Mouse (Mus musculus): ENCODE measurements around the gene Agap3.

GRCm38 (mm10) chr5:24477909-24478308 lies 25.9 kb downstream of the Agap3 start:
- TF ChIP-seq GATA1 (IDR thresholded peaks at IDR 0.05; ENCODE audit: low read length) (no peak), TAL1 (IDR thresholded peaks at IDR 0.05; ENCODE audit: low read length) (no peak)

Measured in erythroblast, embryonic 14.5 days (primary cell).